Mouse (Mus musculus) hindbrain, postnatal 0 days (tissue): ENCODE measurements around the gene Fgf8. TPM values are rescaled to one million over a fixed set of nuclear protein-coding genes. Genes with fewer than 3 reads are reported as not detected.

ENCODE experiments used
- ATAC-seq: fragments of 200-750 bp; cut with Nextera tagmentation; 2 replicates; pipeline ENCODE4 v1.8.0; 2017; ENCODE audit warnings: mild to moderate bottlenecking, moderate TSS enrichment, moderate library complexity
- DNase-seq: peaks from one replicate; pipeline ENCODE4 v3.0.0-alpha.2; 2015; ENCODE audit warnings: low spot score
- H3K27ac ChIP-seq: fragments of 300-500 bp; sonication (generic); 2 replicates; pipeline ENCODE4 v1.5.1; 2014; ENCODE audit warnings: mild to moderate bottlenecking
- H3K27me3 ChIP-seq: fragments of 300-500 bp; sonication (generic); 2 replicates; pipeline ENCODE4 v1.6.1; 2014; ENCODE audit warnings: low read length, mixed read lengths; ENCODE audit not compliant: insufficient read depth
- H3K36me3 ChIP-seq: fragments of 300-500 bp; sonication (generic); 2 replicates; pipeline ENCODE4 v1.6.1; 2014; ENCODE audit warnings: low read length, mixed read lengths; ENCODE audit not compliant: insufficient read depth
- H3K4me1 ChIP-seq: fragments of 300-500 bp; sonication (generic); 2 replicates; pipeline ENCODE4 v1.6.1; 2014; ENCODE audit warnings: antibody characterized with exemption, low read length, mixed read lengths; ENCODE audit not compliant: insufficient read depth
- H3K4me2 ChIP-seq: fragments of 300-500 bp; sonication (generic); 2 replicates; pipeline ENCODE4 v1.6.1; 2014; ENCODE audit warnings: low read depth, mild to moderate bottlenecking, low read length, moderate library complexity, mixed read lengths
- H3K4me3 ChIP-seq: fragments of 300-500 bp; sonication (generic); 2 replicates; pipeline ENCODE4 v1.5.1; 2014; ENCODE audit warnings: low read length
- H3K9ac ChIP-seq: fragments of 300-500 bp; sonication (generic); replicated peaks from 2 replicates; pipeline ENCODE4 v1.6.1; 2014; ENCODE audit warnings: mild to moderate bottlenecking, low read length, moderate library complexity, mixed read lengths
- H3K9me3 ChIP-seq: fragments of 300-500 bp; sonication (generic); 2 replicates; pipeline ENCODE4 v1.6.1; 2016; ENCODE audit warnings: low read length, mixed read lengths
- CTCF ChIP-seq: IDR thresholded peaks from 2 replicates; pipeline ENCODE4 v1.5.1; 2016; ENCODE audit warnings: antibody characterized with exemption, control low read depth, low read depth
- WGBS: fragments of 180-500 bp; shearing (Covaris S2); extraction: QIAGEN DNeasy Blood & Tissue Kit; methylation state at CpG from one replicate; pipeline ENCODE4 v1.1.7; 2014; 5-methylcytosine and 5-hydroxymethylcytosine counted together
- polyA plus RNA-seq: library from polyadenylated mRNA; unstranded; fragments of >200 nt; fragmentation: Nextera tagmentation; extraction: Ambion mirVana; gene quantifications from 2 replicates; pipeline ENCODE4 v1.2.1, GENCODE M21; 2015
- total RNA-seq: library from RNA; depleted of rRNA; stranded (reverse); fragments of >200 nt; gene quantifications from 2 replicates; pipeline ENCODE4 v1.2.3, GENCODE M21; 2014

Gene Fgf8
- total and polyA plus RNA-seq, 2 experiments from 2014 or later: 1.3 to 2.6 TPM

DNA sequence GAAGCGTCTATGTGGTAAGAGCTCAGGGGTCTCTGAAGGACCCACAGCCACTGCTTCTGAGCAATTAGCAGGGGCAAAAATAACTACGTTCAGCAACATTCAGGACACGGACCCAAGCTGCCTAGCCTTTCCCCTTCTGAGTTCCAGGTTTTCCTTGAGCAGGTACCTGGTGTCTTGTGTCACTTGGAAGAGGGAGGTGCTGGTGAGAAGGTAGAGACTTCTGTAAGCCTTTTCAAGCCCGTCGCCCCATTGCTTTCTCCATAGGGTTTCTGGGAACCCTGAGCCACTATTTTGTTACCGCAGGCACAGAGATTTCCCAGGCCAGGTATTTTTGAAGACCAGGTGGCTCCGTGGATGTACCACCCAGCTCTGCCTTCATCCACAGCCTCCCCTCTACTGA lies 904 bp upstream of the Fgf8 start:
- Histone ChIP-seq H3K27me3 (peaks cover 54% of the 10 kb centered on the region), H3K27ac (no peak overlapping the region), H3K4me2 (no peak overlapping the region), H3K36me3 (no peaks in the 10 kb centered on the region), H3K4me1 (peaks cover 14% of the 10 kb centered on the region), H3K9ac (no peak overlapping the region), H3K4me3 (no peak overlapping the region), H3K9me3 (no peaks in the 10 kb centered on the region)
- WGBS: 20% methylated on average over 7 of the region's 7 CpGs
- ATAC-seq (no peak), DNase-seq (no peak)
- TF ChIP-seq CTCF: no peak

DNA sequence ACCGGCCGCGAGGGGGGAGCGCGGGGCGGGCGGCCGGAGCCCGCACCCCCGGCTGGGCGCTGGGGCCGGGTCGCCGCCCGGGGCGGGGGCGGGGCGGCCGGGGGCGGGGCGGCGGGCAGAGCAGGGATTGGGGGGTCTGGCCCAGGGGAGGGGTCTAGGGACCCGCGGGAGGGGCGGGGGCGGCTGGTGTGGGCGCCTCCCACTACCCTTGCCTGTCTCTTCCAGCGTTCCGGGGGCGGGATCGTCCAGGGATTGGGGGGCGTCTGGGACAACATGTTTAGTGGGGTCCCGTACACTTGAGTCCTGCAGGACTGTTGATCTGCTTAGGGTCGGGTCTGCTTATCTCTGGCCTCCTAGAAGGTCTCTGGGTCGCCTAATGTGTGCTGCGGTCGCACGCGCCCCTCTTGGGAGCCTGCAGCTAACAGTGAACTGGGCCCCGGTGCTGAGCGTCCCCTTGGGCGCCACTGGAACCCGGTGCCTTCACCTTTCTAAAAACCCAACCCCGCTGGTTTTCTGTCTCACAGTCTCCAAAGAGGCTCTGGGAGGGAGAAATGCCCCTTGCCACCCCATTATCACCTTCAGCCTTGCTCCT lies 365 bp upstream of the Fgf8 start:
- Histone ChIP-seq H3K27ac (no peak overlapping the region), H3K27me3 (peaks cover 59% of the 10 kb centered on the region), H3K4me1 (peaks cover 8% of the 10 kb centered on the region), H3K9ac (peak overlapping the region; percentile 24; the same call in 1 of the 2 replicates), H3K4me2 (peak overlapping the region; percentile 71), H3K4me3 (peak overlapping the region; percentile 40), H3K36me3 (no peaks in the 10 kb centered on the region), H3K9me3 (no peaks in the 10 kb centered on the region)
- no peak for TF ChIP-seq CTCF
- no peak for ATAC-seq
- DNase-seq: no peak
- 2% methylated on average over 20 of the region's 44 CpGs for WGBS

DNA sequence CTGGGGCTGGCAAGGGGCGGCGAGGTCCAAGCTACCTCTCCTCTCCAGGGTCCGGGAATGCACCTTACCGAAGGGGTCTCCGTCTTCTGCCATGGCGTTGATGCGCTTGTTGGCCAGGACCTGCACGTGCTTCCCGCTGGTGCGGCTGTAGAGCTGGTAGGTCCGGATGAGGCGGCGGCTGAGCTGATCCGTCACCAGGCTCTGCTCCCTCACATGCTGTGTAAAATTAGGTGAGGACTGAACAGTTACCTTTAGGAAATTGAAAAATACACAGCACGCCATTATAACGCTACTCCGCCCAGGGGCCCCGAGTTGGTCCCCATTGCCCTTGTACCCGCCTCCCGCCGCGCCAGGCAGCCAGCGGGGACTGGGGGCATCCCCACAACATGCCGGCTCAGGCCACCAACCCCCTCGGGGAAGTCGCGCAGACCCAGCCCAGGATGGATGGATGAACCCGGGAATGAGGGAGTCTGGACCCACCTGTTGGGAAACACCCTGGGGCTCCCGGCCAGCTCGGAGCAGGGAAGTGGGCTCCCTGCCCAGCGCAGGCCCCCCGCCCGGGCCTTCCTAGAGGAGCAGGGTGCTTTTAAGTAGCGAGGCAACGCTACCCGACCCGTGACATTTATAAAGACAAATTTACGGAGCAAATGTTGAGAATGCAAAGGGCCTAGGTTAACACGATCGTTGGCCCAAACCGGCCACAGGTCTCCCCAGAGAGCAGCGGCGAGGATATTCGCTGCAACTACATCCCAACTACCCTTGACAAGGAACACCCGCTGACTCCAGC lies 1.1 kb downstream of the Fgf8 start:
- no peak overlapping the region for H3K27ac ChIP-seq
- H3K9ac ChIP-seq: no peak overlapping the region
- H3K4me3 ChIP-seq: peak overlapping the region; percentile 40
- no peak for DNase-seq
- peaks cover 17% of the 10 kb centered on the region for H3K4me1 ChIP-seq
- H3K9me3 ChIP-seq: no peaks in the 10 kb centered on the region
- H3K4me2 ChIP-seq: peak overlapping the region; percentile 71
- peaks cover 69% of the 10 kb centered on the region for H3K27me3 ChIP-seq
- TF ChIP-seq CTCF: no peak
- no peaks in the 10 kb centered on the region for H3K36me3 ChIP-seq
- no peak for ATAC-seq
- 2% methylated on average over 45 of the region's 45 CpGs for WGBS

DNA sequence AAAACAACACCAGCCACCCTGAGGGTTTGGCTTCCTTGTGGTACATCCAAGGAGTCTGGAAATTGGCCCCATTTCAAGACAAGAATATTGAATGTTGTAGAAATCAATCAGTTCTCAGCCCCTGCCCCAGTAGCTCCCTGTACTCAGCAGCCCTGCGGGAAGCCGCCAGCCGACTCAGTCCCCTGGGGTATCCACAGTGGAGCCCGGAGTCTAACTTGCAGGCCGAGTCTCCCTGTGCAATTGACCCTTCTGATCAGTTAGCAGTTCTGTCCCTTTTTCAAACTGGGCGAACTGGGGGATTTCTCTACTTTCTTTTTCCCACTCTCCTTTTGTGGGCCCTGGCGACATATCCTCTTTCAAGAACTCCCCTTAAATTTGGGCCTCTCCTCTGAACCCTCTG lies 1.9 kb downstream of the Fgf8 start:
- H3K4me2 ChIP-seq: no peak overlapping the region
- H3K4me3 ChIP-seq: no peak overlapping the region
- H3K9ac ChIP-seq: no peak overlapping the region
- H3K4me1 ChIP-seq: peaks cover 17% of the 10 kb centered on the region
- no peaks in the 10 kb centered on the region for H3K9me3 ChIP-seq
- H3K27ac ChIP-seq: no peak overlapping the region
- peaks cover 71% of the 10 kb centered on the region for H3K27me3 ChIP-seq
- TF ChIP-seq CTCF: no peak
- H3K36me3 ChIP-seq: no peaks in the 10 kb centered on the region
- ATAC-seq (no peak), DNase-seq (no peak)
- WGBS: 9% methylated on average over 7 of the region's 7 CpGs

DNA sequence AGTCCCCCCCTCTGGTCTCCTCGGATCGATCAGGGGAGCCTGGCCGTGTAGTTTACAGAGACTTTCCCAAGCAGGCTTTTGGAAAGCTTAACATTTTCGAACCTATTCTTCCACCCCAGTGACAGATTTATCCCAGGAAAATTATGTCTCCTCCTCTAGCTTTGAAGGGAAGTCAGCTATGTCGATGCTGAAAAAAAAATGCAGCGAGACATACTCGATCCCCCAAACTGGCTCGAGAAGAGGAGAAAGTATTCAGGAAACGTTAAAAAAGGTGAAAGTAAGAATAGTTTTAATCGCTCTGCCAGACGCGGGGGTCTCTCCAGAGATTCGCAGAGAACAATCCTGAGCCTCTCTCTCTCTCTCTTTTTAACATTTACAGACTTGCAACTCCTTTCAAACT lies 2.5 kb downstream of the Fgf8 start:
- ATAC-seq: no peak
- Histone ChIP-seq H3K4me3 (no peak overlapping the region), H3K9me3 (no peaks in the 10 kb centered on the region), H3K27ac (no peak overlapping the region), H3K4me2 (no peak overlapping the region), H3K36me3 (no peaks in the 10 kb centered on the region), H3K4me1 (peaks cover 17% of the 10 kb centered on the region), H3K9ac (no peak overlapping the region), H3K27me3 (peaks cover 75% of the 10 kb centered on the region)
- TF ChIP-seq CTCF: no peak
- WGBS: 6% methylated on average over 13 of the region's 13 CpGs
- DNase-seq: no peak

DNA sequence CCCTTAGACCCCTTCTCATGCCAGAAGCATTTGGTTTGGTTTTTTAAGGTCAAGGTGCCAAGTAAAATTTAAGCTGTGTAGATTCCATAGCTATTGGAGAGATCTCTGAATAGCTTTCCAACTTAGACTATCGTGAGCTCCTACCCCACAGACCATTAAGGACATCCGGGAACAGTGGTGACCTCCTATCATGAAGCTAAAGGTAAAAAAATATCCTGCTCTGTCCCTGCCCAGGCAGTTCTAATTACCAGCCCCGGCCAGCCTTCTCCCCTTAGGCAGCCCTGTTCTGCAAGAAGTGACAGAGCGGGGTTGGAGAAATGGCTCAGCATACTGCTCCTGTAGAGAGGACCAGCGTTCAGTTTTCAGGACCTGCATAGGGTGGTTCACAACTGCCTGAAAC lies 4.2 kb downstream of the Fgf8 start:
- H3K4me2 ChIP-seq: no peak overlapping the region
- peaks cover 17% of the 10 kb centered on the region for H3K4me1 ChIP-seq
- no peaks in the 10 kb centered on the region for H3K9me3 ChIP-seq
- ATAC-seq: no peak
- peaks cover 72% of the 10 kb centered on the region for H3K27me3 ChIP-seq
- H3K9ac ChIP-seq: no peak overlapping the region
- H3K36me3 ChIP-seq: no peaks in the 10 kb centered on the region
- WGBS: 61% methylated on average over 5 of the region's 5 CpGs
- DNase-seq: no peak
- no peak overlapping the region for H3K4me3 ChIP-seq
- H3K27ac ChIP-seq: no peak overlapping the region
- TF ChIP-seq CTCF: no peak
